Mouse (Mus musculus) kidney, adult 9 months (tissue): ENCODE measurements around the gene Esp1.
"Not testable (repeated sequence)": the region's sequence is repeated elsewhere in the genome, so short reads cannot be mapped to it uniquely, and the experiment has no call there.

Experiments used
- DNase-seq: peaks from one replicate; pipeline ENCODE4 v3.0.0; 2022

Gene Esp1

GRCm38 (mm10) chr17:40726820-40727219 lies at the start of gene Esp1:
TSS of gene Esp1 (plus strand) at chr17:40727120.
- DNase-seq: no peak

- DNase-seq: no peak
Observed at GRCm38 (mm10) chr17:40716273-40716672, 10.6 kb upstream of the Esp1 start.

GRCm38 (mm10) chr17:40717055-40717454 lies 9.9 kb upstream of the Esp1 start:
- DNase-seq: not testable (repeated sequence)

GRCm38 (mm10) chr17:40731296-40731695 lies 4.4 kb downstream of the Esp1 start:
- DNase-seq: no peak

- no peak for DNase-seq
Observed at GRCm38 (mm10) chr17:40731724-40732123, 4.8 kb downstream of the Esp1 start.

- no peak for DNase-seq
Observed at GRCm38 (mm10) chr17:40763662-40764061, 36.7 kb downstream of the Esp1 start.

- DNase-seq: no peak
Observed at GRCm38 (mm10) chr17:40767120-40767519, 40.2 kb downstream of the Esp1 start.
